Mouse (Mus musculus) ES-Bruce4 (cell line): ENCODE data around the gene Pi16. TPM values are rescaled to one million over a fixed set of nuclear protein-coding genes. Genes with fewer than 3 reads are reported as not detected.

Experiments used
- H3K27ac ChIP-seq: 2 replicates; pipeline ENCODE4 v1.5.1; 2012; ENCODE audit warnings: low read length, inconsistent platforms; ENCODE audit not compliant: insufficient read depth
- H3K27me3 ChIP-seq: 2 replicates; pipeline ENCODE4 v1.6.1; 2012; ENCODE audit warnings: mild to moderate bottlenecking, low read length, inconsistent platforms; ENCODE audit not compliant: control insufficient read depth, poor library complexity, insufficient read depth, severe bottlenecking
- H3K36me3 ChIP-seq: 2 replicates; pipeline ENCODE4 v1.6.1; 2012; ENCODE audit warnings: inconsistent platforms, mild to moderate bottlenecking, low read length, moderate library complexity; ENCODE audit not compliant: control insufficient read depth, poor library complexity, insufficient read depth, severe bottlenecking
- H3K4me1 ChIP-seq: one replicate; pipeline ENCODE4 v1.8.1; 2011; ENCODE audit warnings: low read length; ENCODE audit not compliant: control insufficient read depth, insufficient read depth
- H3K4me3 ChIP-seq: 2 replicates; pipeline ENCODE4 v1.5.1; 2011; ENCODE audit warnings: low read depth, mild to moderate bottlenecking, low read length
- H3K9ac ChIP-seq: 2 replicates; pipeline ENCODE4 v1.6.1; 2012; ENCODE audit warnings: low read depth, mild to moderate bottlenecking, inconsistent platforms; ENCODE audit not compliant: poor library complexity, severe bottlenecking
- H3K9me3 ChIP-seq: replicated peaks from 2 replicates; pipeline ENCODE4 v1.6.1; 2012; ENCODE audit warnings: mild to moderate bottlenecking, low read length, inconsistent platforms; ENCODE audit not compliant: control insufficient read depth, poor library complexity, insufficient read depth, severe bottlenecking
- CTCF ChIP-seq: IDR thresholded peaks from one replicate; pipeline ENCODE4 v1.8.1; 2011; ENCODE audit warnings: low read depth, low read length
- EP300 ChIP-seq: IDR thresholded peaks from 2 replicates; pipeline ENCODE4 v1.6.1; 2011; ENCODE audit warnings: low read depth, low read length; ENCODE audit not compliant: insufficient read depth
- POLR2A ChIP-seq: IDR thresholded peaks from one replicate; pipeline ENCODE4 v1.8.1; 2011; ENCODE audit warnings: low read length; ENCODE audit not compliant: insufficient read depth
- polyA plus RNA-seq: library from polyadenylated mRNA; stranded (reverse); fragments of >200 nt; gene quantifications from 2 replicates; pipeline ENCODE4 v1.2.4, GENCODE M21; 2011; ENCODE audit warnings: low read depth; ENCODE audit not compliant: missing spikeins, insufficient read depth, insufficient read length

Pi16 gene
- polyA plus RNA-seq, 1 experiment: 0.39 TPM

DNA sequence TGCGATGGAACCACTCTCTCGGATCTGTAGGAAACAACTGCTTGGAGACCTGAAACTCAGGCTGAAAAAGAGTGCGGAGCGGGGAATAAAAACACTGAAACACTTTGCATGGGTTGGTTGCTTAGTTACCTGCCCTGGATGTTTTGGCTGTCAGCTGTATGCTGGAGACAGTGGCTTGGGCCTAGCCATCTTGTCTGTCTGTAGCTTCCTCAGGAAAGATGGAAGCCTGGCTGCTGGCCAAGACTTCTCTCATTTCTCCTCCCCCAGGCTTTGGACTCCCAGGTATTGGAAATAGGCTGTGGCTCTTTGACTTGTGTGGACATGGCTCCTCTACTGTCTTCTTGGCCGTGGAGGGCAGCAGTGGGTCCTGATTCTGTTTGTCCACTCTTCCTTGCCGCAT, 16.1 kb upstream of the Pi16 start:
- H3K27ac ChIP-seq: no peak overlapping the region
- H3K9me3 ChIP-seq: no peaks in the 10 kb centered on the region

DNA sequence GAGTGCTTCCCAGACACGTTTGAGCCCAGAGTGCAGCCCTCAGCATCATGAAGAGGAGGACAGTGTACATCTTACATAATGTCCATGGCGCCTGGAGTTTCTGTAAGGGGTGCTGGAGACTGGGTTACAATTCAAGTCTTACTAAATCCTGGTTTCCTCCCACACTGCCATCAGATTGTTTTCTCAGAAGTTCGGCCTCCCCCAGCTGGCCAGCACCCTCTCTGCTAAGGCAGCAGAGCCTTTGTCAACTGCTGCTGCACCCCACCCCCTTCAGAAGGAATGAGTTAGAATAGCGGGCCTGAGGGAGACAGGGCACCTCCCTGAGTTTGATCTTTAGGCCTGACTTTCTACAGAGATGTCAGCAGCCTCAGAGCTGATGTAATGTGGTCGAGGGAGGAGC, 15.3 kb upstream of the Pi16 start:
- H3K27ac ChIP-seq: no peak overlapping the region
- no peaks in the 10 kb centered on the region for H3K9me3 ChIP-seq
- no peak overlapping the region for H3K4me3 ChIP-seq
- H3K27me3 ChIP-seq: no peaks in the 10 kb centered on the region
- no peaks in the 10 kb centered on the region for H3K36me3 ChIP-seq
- H3K9ac ChIP-seq: no peak overlapping the region
- H3K4me1 ChIP-seq: no peaks in the 10 kb centered on the region
- TF ChIP-seq EP300 (no peak), POLR2A (no peak), CTCF (no peak)

More for the DNA sequence above, 16.1 kb upstream of the Pi16 start:
- Histone ChIP-seq H3K4me3 (no peak overlapping the region), H3K27me3 (no peaks in the 10 kb centered on the region), H3K9ac (no peak overlapping the region), H3K4me1 (no peaks in the 10 kb centered on the region), H3K36me3 (no peaks in the 10 kb centered on the region)
- TF ChIP-seq POLR2A (no peak), CTCF (no peak), EP300 (no peak)

DNA sequence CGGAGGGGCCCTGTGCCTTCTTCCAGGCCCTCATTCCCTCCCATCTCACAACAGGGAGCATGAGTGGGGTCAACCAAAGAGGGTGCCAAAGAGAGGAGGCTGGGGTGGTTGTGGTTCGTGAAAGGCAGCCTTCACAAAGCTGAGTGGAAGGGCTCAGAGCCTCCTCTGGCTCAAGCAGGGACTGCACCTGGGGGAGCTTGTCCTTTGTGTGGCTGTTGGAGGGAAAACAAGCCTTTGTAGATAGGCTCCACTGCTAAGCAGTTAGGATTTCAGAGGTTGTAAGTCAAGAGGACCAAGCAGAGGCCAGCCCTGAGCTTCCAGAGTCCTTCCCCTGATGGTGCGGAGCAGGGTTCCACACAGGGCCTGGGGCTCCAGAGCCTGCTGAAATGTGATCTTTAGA, 14.4 kb upstream of the Pi16 start:
- TF ChIP-seq CTCF: peak; percentile 4
- no peak for TF ChIP-seq EP300
- Histone ChIP-seq H3K27me3 (no peaks in the 10 kb centered on the region), H3K4me1 (no peaks in the 10 kb centered on the region), H3K4me3 (no peak overlapping the region), H3K9me3 (no peaks in the 10 kb centered on the region), H3K27ac (no peak overlapping the region), H3K36me3 (no peaks in the 10 kb centered on the region), H3K9ac (no peak overlapping the region)

DNA sequence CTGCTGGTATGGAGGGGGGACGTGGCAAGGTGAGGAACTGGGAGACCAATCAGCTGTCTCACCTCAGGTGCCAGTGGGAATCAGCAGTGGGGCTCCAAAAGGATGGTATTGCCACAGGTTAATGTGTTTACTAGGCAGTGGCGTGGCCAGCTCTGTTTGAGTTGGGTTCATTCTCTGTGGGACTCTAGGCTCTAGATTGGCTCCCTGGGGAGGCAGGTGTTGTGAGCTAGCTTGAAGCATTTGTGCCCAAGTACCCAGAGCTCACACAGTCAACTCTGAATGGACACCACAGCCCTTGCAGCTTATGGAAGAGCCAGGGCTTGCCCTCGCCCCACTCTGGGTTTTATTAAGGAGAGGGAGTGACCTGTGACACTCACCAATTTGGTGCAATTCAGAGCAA, 13.6 kb upstream of the Pi16 start:
- no peaks in the 10 kb centered on the region for H3K4me1 ChIP-seq
- no peaks in the 10 kb centered on the region for H3K27me3 ChIP-seq
- no peaks in the 10 kb centered on the region for H3K9me3 ChIP-seq
- no peak overlapping the region for H3K9ac ChIP-seq
- no peak overlapping the region for H3K4me3 ChIP-seq
- no peak overlapping the region for H3K27ac ChIP-seq
- H3K36me3 ChIP-seq: no peaks in the 10 kb centered on the region
- TF ChIP-seq POLR2A (no peak), CTCF (no peak), EP300 (no peak)

DNA sequence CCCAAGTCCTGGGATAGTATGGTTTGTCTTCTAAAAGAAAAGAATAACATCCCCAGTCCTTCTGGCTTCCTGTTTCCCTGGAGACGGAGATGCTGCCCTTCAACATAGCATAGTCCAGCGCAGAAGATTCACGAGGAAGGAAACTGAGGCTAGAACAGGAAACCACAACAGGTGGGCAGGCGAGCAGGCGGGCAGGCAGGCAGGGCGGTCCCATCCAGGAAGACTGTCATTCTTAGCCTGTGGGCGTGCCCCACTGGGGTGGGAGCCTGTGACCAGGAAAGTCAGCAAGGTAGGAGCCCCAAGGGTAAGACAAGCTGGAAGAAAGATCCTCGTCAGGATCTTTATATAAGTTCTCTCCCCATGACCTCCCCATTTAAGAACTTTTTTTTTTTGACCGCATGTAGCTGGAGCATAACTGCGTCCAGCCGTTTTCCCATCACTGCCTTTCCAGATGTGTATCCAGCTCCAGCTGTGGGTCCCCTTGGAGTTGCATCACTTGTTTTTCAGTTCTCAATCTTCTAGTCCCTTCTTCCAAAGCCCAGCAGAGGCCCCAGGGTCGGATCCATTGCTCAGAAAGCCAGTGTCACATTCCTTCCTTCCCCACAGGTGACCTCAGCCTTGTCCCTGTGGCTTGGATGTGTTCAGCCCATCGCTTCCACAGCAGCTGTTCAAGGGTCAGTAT, 13.0 kb upstream of the Pi16 start:
- Histone ChIP-seq H3K9me3 (no peaks in the 10 kb centered on the region), H3K27ac (no peak overlapping the region), H3K36me3 (no peaks in the 10 kb centered on the region), H3K9ac (no peak overlapping the region), H3K4me1 (no peaks in the 10 kb centered on the region), H3K4me3 (no peak overlapping the region), H3K27me3 (no peaks in the 10 kb centered on the region)
- no peak for TF ChIP-seq CTCF
- no peak for TF ChIP-seq POLR2A
- no peak for TF ChIP-seq EP300

DNA sequence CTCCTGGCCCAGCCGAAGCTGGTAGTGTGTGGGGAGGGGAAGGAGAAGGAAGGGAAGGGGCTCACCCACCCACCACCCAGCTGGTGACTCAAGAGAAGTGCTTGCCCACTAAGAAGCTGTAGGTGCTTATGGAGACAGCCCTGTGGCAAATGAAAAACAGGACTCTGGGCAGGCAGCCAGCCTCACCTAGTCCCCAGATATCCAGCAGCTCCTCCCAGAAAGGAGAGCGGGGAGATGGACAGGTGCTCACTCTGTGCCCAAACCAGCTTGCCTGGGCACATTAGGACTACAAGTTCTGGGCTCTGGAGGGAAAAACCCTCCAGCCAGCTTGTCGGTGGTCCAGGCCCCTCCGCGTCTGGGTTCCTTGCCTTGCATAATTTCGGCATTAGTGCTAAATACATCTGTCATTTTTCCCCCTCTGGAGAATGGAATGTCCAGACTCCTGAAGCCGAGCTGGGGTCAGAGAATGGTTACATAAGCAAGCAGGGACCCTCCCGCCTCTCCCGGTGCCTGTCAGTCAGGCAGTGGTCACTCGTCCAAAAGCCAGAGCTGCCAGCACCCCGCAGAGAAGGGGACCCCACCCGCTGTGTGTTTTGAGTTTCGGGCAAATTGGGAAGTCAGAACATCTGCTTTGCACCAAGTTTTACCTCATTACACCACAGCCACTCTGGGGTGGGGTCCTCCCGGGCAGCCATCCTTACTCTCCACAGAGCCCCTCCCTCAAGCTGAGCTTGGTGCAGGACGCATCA, 12.2 kb upstream of the Pi16 start:
- no peak for TF ChIP-seq POLR2A
- no peak for TF ChIP-seq CTCF
- TF ChIP-seq EP300: no peak
- no peaks in the 10 kb centered on the region for H3K36me3 ChIP-seq
- H3K9me3 ChIP-seq: no peaks in the 10 kb centered on the region
- H3K4me1 ChIP-seq: no peaks in the 10 kb centered on the region
- no peak overlapping the region for H3K27ac ChIP-seq
- no peak overlapping the region for H3K9ac ChIP-seq
- no peak overlapping the region for H3K4me3 ChIP-seq
- no peaks in the 10 kb centered on the region for H3K27me3 ChIP-seq
